Mouse (Mus musculus) embryo, embryonic 10.5 days (tissue): ENCODE data around the gene Scaf1.
"Not testable (repeated sequence)": the region's sequence is repeated elsewhere in the genome, so short reads cannot be mapped to it uniquely, and the experiment has no call there.

ENCODE experiments used
- DNase-seq: peaks from one replicate; pipeline ENCODE4 v3.0.0-alpha.2; 2015; ENCODE audit warnings: low spot score

Scaf1 gene

DNA sequence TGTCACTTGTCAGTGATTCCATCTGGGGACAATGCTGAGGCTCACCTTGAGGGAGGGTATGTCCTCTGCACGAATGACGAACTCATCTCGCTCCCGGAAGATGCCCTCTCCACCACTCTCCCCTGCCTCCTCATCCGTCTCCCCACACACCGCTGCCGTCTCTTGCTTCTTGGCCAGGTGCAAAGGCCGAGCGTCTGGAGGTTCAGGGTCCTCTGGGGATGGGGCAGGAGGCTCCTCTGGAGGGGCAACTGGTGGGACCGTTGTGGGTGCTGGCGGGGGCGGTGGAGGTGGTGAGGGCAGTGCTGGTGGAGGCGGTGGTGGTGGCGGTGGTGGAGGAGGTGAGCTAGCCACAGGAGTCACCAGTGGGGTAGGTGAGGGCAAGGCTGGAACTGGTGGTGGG lies 27.1 kb upstream of the Scaf1 start:
- DNase-seq, result no peak

DNA sequence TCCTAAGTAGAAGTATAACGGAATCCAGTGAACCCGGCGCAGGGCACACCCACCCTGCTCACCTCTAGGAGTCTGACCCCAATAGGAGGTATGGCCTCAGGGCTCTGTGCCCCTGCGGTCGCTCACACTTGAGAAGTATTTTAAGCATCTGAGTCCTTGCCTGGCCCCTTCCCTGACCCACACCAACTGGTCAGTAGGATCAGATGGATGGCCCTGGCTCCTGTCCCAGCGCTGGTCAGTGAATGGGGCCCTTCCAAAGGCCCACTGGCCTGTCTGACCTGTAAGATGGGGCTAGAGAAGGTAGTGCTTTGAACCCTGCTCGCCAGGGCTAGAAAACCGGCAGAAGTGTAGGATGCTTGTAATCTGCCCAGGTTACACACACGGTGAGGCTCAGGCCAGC lies 24.7 kb upstream of the Scaf1 start:
- DNase-seq, result no peak

GRCm38 (mm10) chr7:45038411-45038810 lies 22.2 kb upstream of the Scaf1 start:
- DNase-seq, result no peak

- peak; percentile 68 for DNase-seq
These were observed 21.7 kb upstream of the Scaf1 start for GRCm38 (mm10) chr7:45037720-45038361.

GRCm38 (mm10) chr7:45036702-45037101 lies 20.5 kb upstream of the Scaf1 start:
- no peak for DNase-seq

GRCm38 (mm10) chr7:45035631-45036030 lies 19.5 kb upstream of the Scaf1 start:
- no peak for DNase-seq

DNA sequence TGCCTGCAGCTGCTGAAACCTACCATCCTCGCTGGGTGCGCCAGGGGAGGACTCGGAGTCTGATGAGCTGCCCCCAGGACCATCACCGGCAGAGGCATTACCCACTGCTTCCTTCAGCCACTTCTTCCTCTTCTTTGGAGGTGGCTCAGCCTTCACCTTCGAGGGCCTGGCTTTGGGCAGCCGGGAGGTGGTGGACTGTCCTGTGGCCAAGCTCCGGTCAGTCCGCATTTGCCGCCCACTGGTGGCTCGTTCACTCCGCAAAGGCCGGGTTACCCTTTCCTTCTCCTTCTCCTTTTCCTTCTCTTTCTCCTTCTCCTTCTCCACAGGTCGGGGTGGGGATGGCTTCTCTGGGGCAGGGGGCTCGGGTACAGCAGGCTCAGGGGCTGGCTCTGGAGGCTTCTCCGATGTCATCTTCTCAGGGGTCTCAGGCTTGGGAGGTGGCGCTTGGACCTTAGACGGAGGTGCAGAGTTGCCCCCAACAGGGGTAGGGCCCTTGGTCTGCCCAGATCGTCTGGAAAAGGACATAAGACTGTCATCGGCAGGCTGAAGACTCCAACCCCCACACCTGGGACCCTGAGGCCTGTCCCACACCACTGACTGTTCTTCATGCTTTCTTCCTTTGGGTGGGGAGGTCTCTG lies 17.7 kb upstream of the Scaf1 start:
- no peak for DNase-seq

DNA sequence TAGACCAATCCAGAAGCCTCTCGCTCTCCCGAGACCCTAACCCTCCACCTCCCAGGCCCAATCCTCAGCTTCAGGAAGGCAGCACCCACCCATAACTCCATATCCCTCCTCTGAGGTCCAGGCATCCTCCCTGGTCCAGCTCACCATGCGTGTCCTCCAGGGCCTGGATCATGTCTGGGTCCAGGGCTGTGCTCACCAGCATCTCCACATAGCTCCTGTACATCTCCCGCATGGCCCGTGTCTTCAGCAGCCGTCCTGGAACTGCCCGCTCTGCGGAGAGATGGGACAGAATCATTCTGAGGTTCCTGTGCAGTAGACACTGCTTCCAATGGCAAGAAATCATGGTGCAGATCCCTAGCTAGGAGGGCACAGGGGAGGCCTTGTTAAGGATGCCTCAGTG lies 14.7 kb upstream of the Scaf1 start:
- no peak for DNase-seq

DNA sequence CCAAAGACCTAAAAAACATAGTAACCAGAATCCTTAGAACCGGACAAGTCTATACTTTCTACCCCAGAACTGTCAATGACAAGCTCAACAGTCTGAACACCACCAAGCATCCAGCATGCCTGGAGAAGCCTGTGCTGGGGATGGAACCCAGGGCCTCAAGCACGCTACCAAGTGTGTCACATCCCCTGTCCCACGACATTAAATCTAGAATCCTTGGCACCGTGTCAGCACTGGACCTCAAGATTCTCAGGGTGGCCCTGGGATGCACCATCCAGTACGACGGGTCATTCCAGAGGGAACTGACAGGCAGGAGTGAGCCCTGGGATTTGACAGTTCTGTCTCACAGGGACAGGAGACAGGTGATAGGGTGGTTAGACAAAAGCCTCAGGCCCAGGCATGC lies 13.8 kb upstream of the Scaf1 start:
- DNase-seq, result no peak

DNA sequence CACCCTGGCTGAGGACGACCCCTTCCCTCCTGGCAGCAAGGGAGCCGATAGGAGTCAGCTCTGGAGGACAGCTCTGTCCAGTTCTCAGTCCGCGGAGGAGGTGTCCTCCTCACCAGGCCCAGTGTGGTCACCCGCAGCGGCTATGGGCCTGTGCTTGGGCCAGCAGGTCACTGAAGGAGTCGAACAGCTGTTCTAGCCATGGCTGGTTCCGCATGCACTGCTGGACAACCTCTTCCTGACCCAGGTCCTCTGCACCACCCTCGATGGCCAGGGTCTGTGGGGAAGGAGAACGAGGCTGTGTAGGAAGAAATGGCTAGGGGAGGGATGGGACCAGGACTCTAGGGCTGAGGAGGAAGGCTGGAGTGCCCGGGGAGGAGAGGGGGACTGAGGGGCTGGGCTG lies 12.2 kb upstream of the Scaf1 start:
- no peak for DNase-seq

DNA sequence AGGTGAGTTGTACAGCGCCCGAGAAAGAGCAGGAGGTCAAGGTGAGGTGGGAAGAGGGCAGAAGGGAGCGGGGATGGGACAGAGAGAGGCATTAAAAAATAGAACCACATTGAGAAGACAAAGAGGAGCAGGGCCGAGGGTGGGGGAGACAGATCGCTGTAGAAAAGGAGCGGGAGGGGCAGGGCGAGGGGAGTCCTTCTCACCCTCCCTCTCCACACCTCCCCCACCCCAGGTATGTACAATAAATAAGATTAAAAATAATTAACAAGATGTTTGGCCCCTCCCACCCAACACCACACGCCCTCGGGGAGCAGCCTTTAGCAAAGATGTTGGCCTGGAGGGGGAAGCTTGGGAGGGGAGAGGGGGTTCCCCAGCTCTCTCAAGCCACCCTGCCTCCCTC lies 11.6 kb upstream of the Scaf1 start:
- DNase-seq, result no peak

- no peak for DNase-seq
These were observed 10.1 kb upstream of the Scaf1 start for GRCm38 (mm10) chr7:45026256-45026655.

GRCm38 (mm10) chr7:45025601-45026220 lies 9.5 kb upstream of the Scaf1 start:
- DNase-seq, result no peak

DNA sequence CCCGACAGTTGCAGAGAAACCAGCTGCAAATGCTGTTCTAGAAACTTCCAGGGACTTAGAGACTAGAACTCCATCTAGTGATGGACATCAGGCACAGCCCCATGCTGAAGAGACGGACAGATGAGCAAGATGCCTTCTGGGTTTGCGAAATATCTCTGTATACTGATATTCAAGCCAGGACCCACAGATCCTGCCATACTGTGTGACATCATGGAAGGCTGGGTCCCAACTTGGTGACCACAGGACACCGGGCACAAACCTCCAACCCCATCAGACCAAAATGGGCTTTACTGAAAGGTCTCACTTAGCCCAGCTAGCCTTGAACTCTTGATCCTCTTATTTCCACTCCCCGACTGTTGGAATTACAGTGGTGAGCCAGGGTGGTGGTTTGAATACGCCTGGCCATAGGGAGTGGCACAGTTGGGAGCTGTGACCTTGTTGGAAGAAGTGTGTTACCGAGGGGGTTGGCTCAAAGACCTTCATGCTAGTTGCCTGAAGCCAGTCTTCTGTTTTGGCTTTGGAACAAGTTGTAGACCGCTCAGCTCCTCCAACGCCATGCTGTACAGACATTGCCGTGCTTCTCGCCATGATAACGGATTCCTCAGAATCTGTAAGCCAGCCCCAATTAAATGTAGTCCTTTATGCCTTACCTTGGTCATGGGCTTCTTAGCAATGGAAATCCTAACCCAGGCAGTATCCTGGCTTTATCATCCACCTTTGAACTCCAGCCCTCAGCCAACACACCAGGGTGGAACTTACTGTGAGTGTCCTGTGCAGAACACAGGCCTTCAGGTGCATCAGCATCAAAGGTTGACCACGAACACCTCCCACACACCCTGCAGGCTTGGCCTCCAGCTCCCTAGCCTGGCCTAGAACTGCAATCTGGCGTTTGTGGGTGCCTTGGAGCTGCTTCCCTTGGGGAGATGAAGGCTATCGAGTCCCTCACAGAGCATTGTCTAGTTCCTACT lies 8.4 kb upstream of the Scaf1 start:
- no peak for DNase-seq

GRCm38 (mm10) chr7:45023711-45024110 lies 7.5 kb upstream of the Scaf1 start:
- DNase-seq, result not testable (repeated sequence)

GRCm38 (mm10) chr7:45020225-45020624 lies 4.1 kb upstream of the Scaf1 start:
- no peak for DNase-seq

DNA sequence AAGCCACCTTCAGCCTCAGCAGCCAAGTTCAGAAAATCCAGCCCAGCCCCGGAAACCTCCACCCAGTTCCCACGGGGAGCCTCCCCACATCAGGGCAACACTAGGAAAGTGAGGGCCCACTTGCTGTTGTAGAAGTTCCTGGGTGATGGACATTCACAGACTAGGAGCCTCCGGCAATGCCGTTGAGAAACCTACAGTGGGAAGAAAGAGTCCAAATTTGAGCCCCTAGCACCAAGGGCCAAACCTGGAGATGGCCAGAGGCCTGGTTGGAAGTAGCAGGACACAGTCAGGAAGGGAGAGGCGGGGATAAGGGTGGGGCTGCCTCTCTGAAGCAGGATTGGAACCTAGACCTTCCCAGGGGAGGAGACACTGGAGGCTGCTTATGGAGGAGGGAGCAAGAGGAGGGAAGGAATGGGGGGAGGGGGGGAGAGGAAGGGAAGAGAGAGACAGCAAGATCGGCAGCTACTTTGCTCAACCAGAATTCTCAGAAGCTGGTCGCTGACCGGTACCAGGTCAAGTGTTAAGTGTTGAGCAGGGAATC lies 2.9 kb upstream of the Scaf1 start:
- peak; percentile 45 for DNase-seq

DNA sequence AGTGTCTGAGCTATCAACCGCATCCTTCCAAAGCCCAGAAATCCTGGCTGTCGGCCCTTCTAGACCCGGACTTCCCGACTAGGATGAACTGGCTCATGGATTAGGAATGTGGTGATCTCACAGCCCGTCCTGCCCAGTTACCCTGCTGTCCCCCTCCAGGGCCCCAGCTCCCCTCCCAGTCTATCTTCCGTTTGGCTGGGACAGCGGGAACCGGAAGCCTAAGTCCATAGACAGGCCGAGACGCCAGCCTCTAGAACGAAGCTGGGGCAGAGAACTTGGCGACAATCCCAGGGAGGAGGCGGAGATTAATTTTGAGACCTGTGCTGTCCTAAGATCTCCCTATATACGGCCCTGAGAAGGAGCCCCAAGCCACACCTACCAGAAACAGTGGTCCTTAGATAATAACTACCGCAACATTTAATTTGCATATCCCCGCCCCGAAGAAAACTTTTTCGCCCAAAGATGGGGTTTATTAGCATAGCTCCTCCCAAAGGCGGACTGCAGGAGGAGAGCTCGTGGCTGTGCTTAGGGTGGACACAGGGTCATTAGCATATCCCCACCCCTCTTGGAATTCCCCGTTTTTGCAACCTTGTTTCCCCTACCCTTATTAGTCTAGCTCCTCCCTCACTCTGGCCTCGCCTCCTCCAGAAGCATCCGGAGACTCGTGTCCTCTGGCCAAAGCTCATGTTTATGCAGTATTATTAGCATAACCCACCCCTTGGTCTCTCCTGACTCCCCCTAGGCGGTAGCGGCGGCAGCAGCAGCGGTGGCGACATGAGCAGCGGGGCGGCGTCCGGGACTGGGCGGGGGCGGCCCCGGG lies 1.3 kb upstream of the Scaf1 start, which contains the start of gene Rras:
TSS of gene Rras (plus strand) at position 720 of the 820 bp plus-strand sequence.
- peak; percentile 99 for DNase-seq

DNA sequence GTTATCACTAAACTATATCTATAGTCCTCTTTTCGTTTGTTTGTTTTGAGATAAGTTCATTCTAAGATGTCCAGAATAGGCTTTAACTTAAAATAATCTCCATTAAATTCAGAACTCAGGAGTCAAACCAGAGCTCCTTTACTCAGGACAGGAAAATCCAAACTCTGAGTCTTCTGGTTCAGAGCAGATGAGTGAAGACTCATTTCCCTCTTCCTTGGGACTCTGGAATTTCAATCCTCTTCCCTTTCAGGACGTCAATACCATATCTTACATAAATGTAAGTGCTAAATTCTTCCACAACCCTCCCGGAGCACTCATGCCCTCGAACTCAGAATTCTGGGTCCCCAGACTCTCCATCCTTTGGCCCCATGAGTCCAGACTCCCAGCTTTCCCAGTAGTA lies 598 bp upstream of the Scaf1 start:
- no peak for DNase-seq

- DNase-seq, result peak; percentile 26
These were observed 713 bp downstream of the Scaf1 start for GRCm38 (mm10) chr7:45015344-45015956.

GRCm38 (mm10) chr7:45014096-45014451 lies 2.1 kb downstream of the Scaf1 start:
- no peak for DNase-seq
